Comparison of ENCODE assay signal across 8 mouse cellular contexts in the genomic region with DNA sequence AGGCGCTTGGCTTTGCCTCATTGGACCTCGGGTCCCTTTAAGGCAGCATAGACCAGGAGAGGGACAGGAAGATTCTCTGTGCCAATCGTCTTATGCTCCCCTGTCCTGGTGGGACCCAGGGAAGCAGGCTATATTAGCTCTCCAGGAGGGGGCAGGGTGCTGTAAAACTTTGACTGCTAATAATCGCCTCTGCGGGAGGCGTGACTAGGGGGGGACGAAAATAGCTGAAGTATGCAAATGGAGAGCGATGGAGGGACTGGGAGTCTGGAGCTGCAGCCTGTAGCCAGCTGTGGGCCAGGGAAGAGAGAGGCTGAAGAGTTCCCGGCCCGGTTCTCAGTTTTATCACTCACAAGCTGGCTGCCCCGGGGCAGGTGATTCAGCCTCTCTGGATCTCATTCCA. TPM values are rescaled to one million over a fixed set of nuclear protein-coding genes. Genes with fewer than 3 reads are reported as not detected.
DNase-seq lines count a peak whose midpoint lies in the region; ATAC-seq and TF ChIP-seq lines count a peak whose summit lies in the region.
"Had no signal": no experiment of that assay in that cellular context is flagged by ENCODE, and none has a peak within 500 bp of the region (broad histone marks: within the 10 kb centered on the region; RNA-seq: fewer than 3 reads in every experiment).

No protein-coding gene starts in this region.

- 9% methylated on average over 11 of the region's 11 CpGs for WGBS in heart, embryonic 15.5 days

- TF ChIP-seq POLR2A in CH12.LX (IDR thresholded peaks at IDR 0.05; ENCODE audit: low read depth, low read length) = no peak

- peak in 1 of 2 experiments; percentile 62; a peak in 2 of 4 replicates for TF ChIP-seq CTCF in CH12.LX (conservative IDR thresholded peaks at IDR 0.05 in 1 of 2, IDR thresholded peaks at IDR 0.05 in 1 of 2; ENCODE audit: low read depth in 2 of 2, low read length in 2 of 2)

- DNase-seq in 3T3-L1 (ENCODE audit: low read depth, low spot score) (peak; percentile 44), CH12.LX (ENCODE audit: extremely low read depth) (peak; percentile 87), liver (peak; percentile 25)
- no peak for DNase-seq in ovary, adult 18-20 months (ENCODE audit: low spot score)
- DNase-seq in cerebellum, postnatal 14 days = no peak
- no peak for DNase-seq in right cerebral cortex, postnatal 10 days (ENCODE audit: low spot score in 2 of 2)

- H3K9me3 ChIP-seq in CH12.LX (replicated peaks; ENCODE audit: low read length) = no peaks in the 10 kb centered on the region
- no peaks in the 10 kb centered on the region for H3K9me3 ChIP-seq in heart, embryonic 15.5 days (replicated peaks)

- H3K27ac ChIP-seq in CH12.LX (ENCODE audit: insufficient read depth, low read depth) = no peak overlapping the region
- peak overlapping the region; percentile 87 for H3K27ac ChIP-seq in heart, embryonic 15.5 days
- H3K27ac ChIP-seq: macrophage had no signal

- H3K4me2 ChIP-seq in CH12.LX (ENCODE audit: insufficient read depth, low read depth, poor library complexity, severe bottlenecking) = peak overlapping the region; percentile 73
- H3K4me2 ChIP-seq in heart, embryonic 15.5 days = peak overlapping the region; percentile 55

- TF ChIP-seq RAD21 in CH12.LX (IDR thresholded peaks at IDR 0.05; ENCODE audit: low read depth, low read length) = peak; percentile 51

- H3K27me3 ChIP-seq in CH12.LX (replicated peaks) = no peaks in the 10 kb centered on the region
- no peaks in the 10 kb centered on the region for H3K27me3 ChIP-seq in heart, embryonic 15.5 days

- no peak for TF ChIP-seq EP300 in CH12.LX (IDR thresholded peaks at IDR 0.05; ENCODE audit: low read length)

- H3K36me3 ChIP-seq in CH12.LX (replicated peaks in 1 of 2; ENCODE audit: control insufficient read depth in 1 of 2, insufficient read depth in 1 of 2, low read length in 1 of 2) = no peaks in the 10 kb centered on the region
- peaks cover 7% of the 10 kb centered on the region; the same call in 1 of the 2 replicates for H3K36me3 ChIP-seq in heart, embryonic 15.5 days

- dilution Hi-C loops in CH12.LX (cut with MboI; ENCODE audit: extremely low pct_ligation_motif_present, extremely low pct_unique_long_range_greater_than_20kb, low sequenced_read_pairs) = no loop called here

- no peaks in the 10 kb centered on the region for H3K79me2 ChIP-seq in CH12.LX (replicated peaks; ENCODE audit: control insufficient read depth, extremely low read depth, insufficient read depth, poor library complexity, severe bottlenecking)

- peak; percentile 64 for ATAC-seq in heart, embryonic 15.5 days (replicated peaks; ENCODE audit: insufficient number of reproducible peaks, insufficient read depth, low FRiP score, low read depth)

- no peak overlapping the region for H3K4me3 ChIP-seq in CH12.LX (replicated peaks in 1 of 3; ENCODE audit: low read depth in 2 of 3, low read length in 2 of 3, poor library complexity in 1 of 3)
- peak overlapping the region; percentile 27 for H3K4me3 ChIP-seq in heart, embryonic 15.5 days

- in situ Hi-C loops in CH12.LX (cut with MboI; ENCODE audit: low pct_ligation_motif_present, low pct_unique_long_range_greater_than_20kb, low sequenced_read_pairs) = no loop called here

- peaks cover 10 to 40% of the 10 kb centered on the region in 2 experiments for H3K4me1 ChIP-seq in CH12.LX (ENCODE audit: control insufficient read depth in 1 of 2, insufficient read depth in 2 of 2)
- peaks cover 29% of the 10 kb centered on the region for H3K4me1 ChIP-seq in heart, embryonic 15.5 days (replicated peaks)

- no peak overlapping the region for H3K9ac ChIP-seq in CH12.LX (ENCODE audit: insufficient read depth, low read depth)
- no peak overlapping the region for H3K9ac ChIP-seq in heart, embryonic 15.5 days

TF ChIP-seq in CH12.LX, 34 proteins besides CTCF, POLR2A, EP300 and RAD21:
- TF ChIP-seq ZKSCAN1 (IDR thresholded peaks at IDR 0.05; ENCODE audit: borderline replicate concordance, low read depth, low read length) = no peak
- TF ChIP-seq MEF2A (IDR thresholded peaks at IDR 0.05; ENCODE audit: borderline replicate concordance, low read depth, low read length) = peak; percentile 94
- TF ChIP-seq SMC3 (IDR thresholded peaks at IDR 0.05; ENCODE audit: low read depth, low read length) = peak; percentile 61
- TF ChIP-seq TCF12 (IDR thresholded peaks at IDR 0.05; ENCODE audit: low read depth, low read length) = 0 out of 2 replicates have a peak, but pooled peaks have one; percentile 18
- TF ChIP-seq MAFK (IDR thresholded peaks at IDR 0.05; ENCODE audit: insufficient replicate concordance, low read length) = no peak
- TF ChIP-seq JUND (conservative IDR thresholded peaks at IDR 0.05; ENCODE audit: low read depth, low read length) = no peak
- 0 out of 2 replicates have a peak, but pooled peaks have one; percentile 23 for TF ChIP-seq BHLHE40 (IDR thresholded peaks at IDR 0.05; ENCODE audit: low read depth, low read length)

RNA-seq across cellular contexts. Expression of a gene that starts 27.2 kb away (rescaled TPM):
- total RNA-seq in CH12.LX (2012; rRNA removed) (0.38 and 0.64 TPM in 2 replicates), CH12.LX (2014; rRNA removed) (0.24 and 0.27 TPM in 2 replicates)
- polyA plus RNA-seq in CH12.LX (2012; ENCODE audit: insufficient read length, low read depth) = 0.65 and 1.0 TPM in 2 replicates
- 30.8 and 42.0 TPM in 2 replicates for polyA plus RNA-seq in heart, embryonic 15.5 days (2015; fragmentation: Nextera tagmentation; extraction: Ambion mirVana)

RNA-seq across cellular contexts. Expression of a gene that starts 44.0 kb away (rescaled TPM):
- total RNA-seq in CH12.LX (2012; rRNA removed) = 16.2 and 19.5 TPM in 2 replicates
- 27.8 and 34.0 TPM in 2 replicates for total RNA-seq in CH12.LX (2014; rRNA removed)
- polyA plus RNA-seq in CH12.LX (2012; ENCODE audit: insufficient read length, low read depth) = 33.2 and 36.5 TPM in 2 replicates
- 147 and 152 TPM in 2 replicates for polyA plus RNA-seq in heart, embryonic 15.5 days (2015; fragmentation: Nextera tagmentation; extraction: Ambion mirVana)

Comparison
In these comparisons a context has a peak if more than half of its experiments do, and no peak if none do; other contexts are left out.
1. DNase-seq: peak in 3T3-L1 (single experiment), CH12.LX (single experiment) and liver (single experiment); none in ovary, adult 18-20 months (single experiment), cerebellum, postnatal 14 days (0 of 2) and right cerebral cortex, postnatal 10 days (0 of 2).
2. RNA of a gene that starts 27.2 kb away (polyA plus RNA-seq): 30.8 to 42.0 TPM in heart, embryonic 15.5 days; 0.65 to 1.0 TPM in CH12.LX; every median in the first group is over 10 times any median in the second.